Mouse (Mus musculus): Measurements from ENCODE around the gene Sec14l5. TPM values are rescaled to one million over a fixed set of nuclear protein-coding genes. Genes with fewer than 3 reads are reported as not detected.

Sec14l5 gene
- polyA plus RNA-seq, 1 experiment from 2014 or later = 0.10 TPM

DNA sequence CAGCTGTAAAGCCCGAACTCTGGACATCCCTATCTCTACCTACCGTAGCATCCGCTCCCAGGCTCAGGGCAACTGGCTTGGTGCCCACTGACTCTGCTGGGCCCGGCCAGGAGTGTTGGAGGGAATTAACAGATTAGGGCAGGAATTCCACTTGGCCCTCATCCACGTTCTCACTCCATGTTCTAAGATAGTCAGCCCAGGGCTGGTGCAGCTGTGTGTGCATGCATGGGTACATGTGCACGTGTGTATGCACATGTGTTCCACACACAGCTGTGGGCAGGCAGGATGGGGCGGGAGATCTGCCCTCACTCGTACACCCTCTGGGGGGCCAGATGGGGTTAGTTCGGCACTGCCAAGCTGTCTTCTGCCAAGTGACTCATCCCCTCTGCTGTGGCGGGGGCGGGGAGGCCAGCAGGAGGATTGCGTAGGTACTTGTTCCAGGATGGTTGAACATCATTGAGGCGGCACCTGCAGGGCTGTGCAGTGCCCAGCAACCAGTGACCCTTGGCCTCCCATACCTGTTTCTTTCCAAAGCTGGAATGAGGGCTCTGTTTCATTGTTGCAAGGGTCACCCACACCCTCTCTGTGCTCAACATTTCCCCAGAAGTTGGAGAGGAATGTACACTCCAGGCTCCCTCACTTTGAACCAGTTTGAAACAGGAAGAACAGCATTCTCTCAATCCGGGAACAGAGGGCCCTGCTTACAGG, 12.1 kb upstream of the Sec14l5 start:
- no peak for DNase-seq (ENCODE audit: low spot score)
- WGBS = 79% methylated on average over 14 of the region's 14 CpGs
- Histone ChIP-seq H3K9me3 (no peaks in the 10 kb centered on the region), H3K27ac (replicated peaks) (no peak overlapping the region), H3K4me3 (no peak overlapping the region), H3K36me3 (replicated peaks) (no peaks in the 10 kb centered on the region), H3K27me3 (replicated peaks; ENCODE audit: low read depth, poor library complexity, severe bottlenecking) (peaks cover 59% of the 10 kb centered on the region), H3K4me1 (peaks cover 24% of the 10 kb centered on the region)

DNA sequence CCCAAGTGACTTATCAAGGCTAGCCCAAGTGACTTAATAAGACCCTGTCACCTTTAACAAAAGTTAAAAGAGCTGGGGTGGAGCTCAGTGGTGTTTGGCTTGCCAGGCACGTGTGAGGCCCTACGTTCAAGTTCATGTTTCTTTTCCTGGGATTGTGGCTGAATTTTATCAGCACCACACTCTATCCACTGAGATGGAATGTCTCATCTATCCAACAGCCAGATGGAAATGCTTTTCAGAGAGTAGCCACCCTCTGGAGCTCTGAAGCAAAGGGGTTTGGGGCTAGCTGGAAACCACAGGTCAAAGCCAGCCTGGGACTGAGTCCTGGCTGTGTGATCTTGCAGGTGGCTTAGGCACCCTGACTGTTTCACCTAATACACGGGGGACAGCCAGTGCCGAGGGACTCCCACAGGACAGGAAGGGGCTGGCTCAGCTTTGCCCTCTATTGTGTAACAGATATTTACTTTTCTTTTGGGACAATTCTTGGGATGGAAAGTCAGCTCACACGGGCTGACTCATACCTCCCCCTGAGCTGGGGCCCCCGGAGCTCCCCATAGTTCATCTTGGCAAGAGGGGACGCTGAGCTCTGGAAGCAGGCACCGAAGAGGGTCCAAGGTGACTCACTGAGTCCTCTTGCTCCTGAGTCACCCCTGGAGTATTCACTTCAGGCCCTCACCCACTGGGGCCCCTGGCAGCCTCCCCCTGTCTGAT, 11.2 kb upstream of the Sec14l5 start:
- 81% methylated on average over 8 of the region's 8 CpGs for WGBS
- Histone ChIP-seq H3K9me3 (no peaks in the 10 kb centered on the region), H3K4me3 (no peak overlapping the region), H3K4me1 (peaks cover 24% of the 10 kb centered on the region), H3K27me3 (replicated peaks; ENCODE audit: low read depth, poor library complexity, severe bottlenecking) (peaks cover 50% of the 10 kb centered on the region), H3K36me3 (replicated peaks) (no peaks in the 10 kb centered on the region), H3K27ac (replicated peaks) (peak overlapping the region; percentile 19; the same call in 1 of the 2 replicates)
- DNase-seq (ENCODE audit: low spot score) = no peak

DNA sequence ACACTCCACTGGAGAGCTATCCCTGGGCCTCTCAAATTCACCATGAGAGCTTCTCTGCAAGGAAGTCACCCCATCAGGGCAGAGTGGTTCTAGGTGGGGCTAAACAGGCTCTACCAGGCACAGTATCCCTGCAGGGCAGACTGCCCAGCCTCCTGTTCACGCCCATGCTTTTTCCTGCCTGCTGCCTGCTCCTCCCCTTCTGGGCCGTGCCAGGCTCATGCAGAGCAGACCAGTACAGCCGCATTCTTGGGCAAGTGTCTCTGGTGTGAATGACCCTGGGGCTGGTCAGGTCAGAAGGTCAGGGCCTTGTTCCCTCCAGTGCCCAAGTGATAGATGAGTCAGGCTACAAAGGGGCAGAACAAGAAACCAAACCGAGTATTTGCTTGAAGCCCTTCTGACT, 10.4 kb upstream of the Sec14l5 start:
- Histone ChIP-seq H3K27me3 (replicated peaks; ENCODE audit: low read depth, poor library complexity, severe bottlenecking) (peaks cover 42% of the 10 kb centered on the region), H3K4me1 (peaks cover 22% of the 10 kb centered on the region), H3K9me3 (no peaks in the 10 kb centered on the region), H3K27ac (replicated peaks) (peak overlapping the region; percentile 19; the same call in 1 of the 2 replicates), H3K36me3 (replicated peaks) (no peaks in the 10 kb centered on the region), H3K4me3 (no peak overlapping the region)
- DNase-seq (ENCODE audit: low spot score) = peak; percentile 28
- WGBS = 13% methylated on average over 4 of the region's 4 CpGs

DNA sequence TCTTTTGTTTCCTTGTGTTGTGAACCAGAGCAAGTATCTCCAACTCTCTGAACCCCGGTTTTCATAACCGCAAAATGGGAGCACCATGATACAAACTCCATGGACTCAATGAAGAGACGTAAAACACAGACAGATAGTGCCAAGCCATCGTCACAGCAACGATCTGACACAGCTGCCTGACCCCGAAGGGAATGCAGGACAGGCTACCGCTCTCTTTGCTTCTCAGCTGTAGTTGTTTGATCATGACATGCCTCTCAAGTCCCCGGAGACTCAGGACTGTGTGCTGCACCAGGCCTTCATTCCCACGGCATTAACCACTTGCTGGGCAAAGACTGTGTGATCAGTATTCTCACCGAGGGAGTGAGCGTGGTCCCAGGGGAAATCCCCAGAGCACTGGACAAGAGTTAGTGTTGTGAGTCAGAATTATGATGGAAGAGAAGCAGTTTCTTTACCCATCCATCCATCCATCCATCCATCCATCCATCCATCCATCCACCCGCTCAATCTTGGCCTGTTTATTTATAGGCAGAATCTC, 9.8 kb upstream of the Sec14l5 start:
- peaks cover 36% of the 10 kb centered on the region for H3K27me3 ChIP-seq (replicated peaks; ENCODE audit: low read depth, poor library complexity, severe bottlenecking)
- H3K9me3 ChIP-seq = no peaks in the 10 kb centered on the region
- H3K27ac ChIP-seq (replicated peaks) = no peak overlapping the region
- DNase-seq (ENCODE audit: low spot score) = no peak
- no peaks in the 10 kb centered on the region for H3K36me3 ChIP-seq (replicated peaks)
- H3K4me3 ChIP-seq = no peak overlapping the region
- 72% methylated on average over 12 of the region's 12 CpGs for WGBS
- H3K4me1 ChIP-seq = peaks cover 17% of the 10 kb centered on the region

DNA sequence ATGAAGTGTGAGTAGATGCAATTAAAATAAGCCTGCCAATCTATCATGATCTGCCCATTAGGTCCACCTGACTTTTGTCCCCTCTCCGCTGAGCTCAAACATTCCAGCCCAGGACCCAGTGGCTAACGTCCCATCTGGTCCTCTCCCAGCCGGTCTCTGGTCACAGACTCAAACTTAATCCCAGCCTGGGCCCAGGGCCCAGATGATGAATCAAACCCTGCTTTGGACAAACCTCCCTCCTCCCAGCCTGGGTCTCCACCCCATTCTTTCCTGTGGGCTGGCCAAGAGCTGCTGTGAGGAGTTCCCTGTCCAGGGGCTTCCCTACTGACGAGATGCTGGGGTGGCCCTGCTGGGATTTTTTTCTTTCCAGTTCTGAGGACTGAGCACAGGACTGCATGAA, 7.2 kb upstream of the Sec14l5 start:
- DNase-seq (ENCODE audit: low spot score) = no peak
- Histone ChIP-seq H3K27ac (replicated peaks) (no peak overlapping the region), H3K27me3 (replicated peaks; ENCODE audit: low read depth, poor library complexity, severe bottlenecking) (peaks cover 10% of the 10 kb centered on the region), H3K9me3 (no peaks in the 10 kb centered on the region), H3K36me3 (replicated peaks) (no peaks in the 10 kb centered on the region), H3K4me1 (peaks cover 11% of the 10 kb centered on the region), H3K4me3 (no peak overlapping the region)
- 48% methylated on average over 4 of the region's 4 CpGs for WGBS

DNA sequence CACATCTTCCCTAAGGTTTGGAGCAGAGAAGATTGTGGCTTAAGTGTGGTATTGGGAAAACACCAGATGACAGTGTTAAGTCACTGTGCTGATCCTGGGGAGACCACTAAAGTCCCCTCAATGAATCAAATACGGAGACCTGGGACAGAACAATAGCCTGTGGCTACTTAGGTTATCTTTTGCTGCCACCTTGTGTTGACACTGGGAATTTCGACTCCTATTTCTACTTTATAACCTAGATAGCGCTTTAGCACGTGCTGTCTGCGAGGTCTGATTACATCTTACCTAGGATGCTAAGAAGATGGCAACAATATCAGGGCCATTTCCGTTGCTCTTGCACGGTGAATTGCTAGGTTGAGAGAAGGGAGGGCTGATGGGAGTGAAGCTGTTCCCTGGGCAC, 1.3 kb upstream of the Sec14l5 start:
- Histone ChIP-seq H3K27me3 (replicated peaks; ENCODE audit: low read depth, poor library complexity, severe bottlenecking) (peaks cover 33% of the 10 kb centered on the region), H3K9me3 (no peaks in the 10 kb centered on the region), H3K4me3 (no peak overlapping the region), H3K27ac (replicated peaks) (no peak overlapping the region), H3K4me1 (peaks cover 19% of the 10 kb centered on the region), H3K36me3 (replicated peaks) (no peaks in the 10 kb centered on the region)
- DNase-seq (ENCODE audit: low spot score) = peak; percentile 73
- WGBS = under 1% methylated on average over 7 of the region's 7 CpGs

DNA sequence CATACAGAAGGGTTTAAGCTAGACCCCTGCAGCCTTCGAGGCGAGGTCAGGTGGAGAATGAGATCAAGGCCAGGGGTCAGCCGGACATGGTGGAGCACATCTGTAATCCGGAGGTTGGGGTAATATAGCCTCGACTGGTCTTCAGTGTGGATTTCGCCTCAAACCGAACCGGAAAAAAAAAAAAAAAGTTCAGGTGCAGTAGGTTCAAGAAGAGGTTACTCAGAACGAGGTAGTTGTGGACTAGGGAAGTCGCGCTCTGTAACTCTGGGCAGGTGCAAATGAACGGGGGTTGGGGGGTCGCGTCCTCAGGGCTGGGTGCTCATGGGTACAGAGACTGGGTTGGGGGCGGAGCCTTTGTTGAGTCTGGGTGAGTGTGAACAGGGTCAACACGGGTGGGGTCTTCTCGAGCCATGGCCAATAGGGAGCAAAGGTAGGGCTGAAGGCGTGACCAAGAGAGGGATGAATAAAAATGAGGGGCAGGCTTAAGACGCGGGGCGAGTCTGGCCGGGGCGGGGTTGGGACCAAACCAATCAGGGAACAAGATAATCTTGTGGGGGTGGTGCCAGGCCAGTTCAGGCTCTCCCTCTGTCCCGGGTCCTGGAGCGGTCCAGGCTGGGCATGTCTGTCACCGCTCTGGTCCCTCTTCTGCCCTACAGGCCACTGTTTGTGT, 407 bp upstream of the Sec14l5 start:
- peak; percentile 90 for DNase-seq (ENCODE audit: low spot score)
- Histone ChIP-seq H3K36me3 (replicated peaks) (no peaks in the 10 kb centered on the region), H3K27me3 (replicated peaks; ENCODE audit: low read depth, poor library complexity, severe bottlenecking) (peaks cover 33% of the 10 kb centered on the region), H3K27ac (replicated peaks) (no peak overlapping the region), H3K4me1 (peaks cover 19% of the 10 kb centered on the region), H3K9me3 (no peaks in the 10 kb centered on the region), H3K4me3 (peak overlapping the region; percentile 53)
- WGBS = 2% methylated on average over 26 of the region's 26 CpGs

DNA sequence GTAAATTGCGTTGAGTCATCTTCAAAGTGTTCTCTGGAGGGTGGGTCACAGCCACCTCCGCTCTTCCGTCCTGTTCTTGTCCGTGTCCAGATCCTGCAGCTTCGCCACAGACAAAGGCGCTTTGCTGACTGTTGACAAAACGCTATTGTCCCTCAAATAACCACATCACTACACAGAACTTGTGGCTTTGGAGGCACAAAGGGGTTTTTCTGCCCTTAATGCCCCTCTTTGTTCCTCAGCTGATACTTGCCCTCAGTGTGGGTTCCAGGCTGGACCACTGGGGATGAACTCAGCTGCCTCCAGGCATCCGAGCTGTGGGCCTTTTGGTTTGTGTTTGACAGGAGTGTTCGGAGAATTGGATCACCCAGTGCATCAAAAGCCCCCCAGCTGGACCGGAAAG, 3.6 kb downstream of the Sec14l5 start:
- Histone ChIP-seq H3K9me3 (no peaks in the 10 kb centered on the region), H3K27ac (replicated peaks) (no peak overlapping the region), H3K4me3 (no peak overlapping the region), H3K27me3 (replicated peaks; ENCODE audit: low read depth, poor library complexity, severe bottlenecking) (peaks cover 33% of the 10 kb centered on the region), H3K4me1 (peaks cover 25% of the 10 kb centered on the region), H3K36me3 (replicated peaks) (no peaks in the 10 kb centered on the region)
- 50% methylated on average over 10 of the region's 10 CpGs for WGBS
- DNase-seq (ENCODE audit: low spot score) = no peak

DNA sequence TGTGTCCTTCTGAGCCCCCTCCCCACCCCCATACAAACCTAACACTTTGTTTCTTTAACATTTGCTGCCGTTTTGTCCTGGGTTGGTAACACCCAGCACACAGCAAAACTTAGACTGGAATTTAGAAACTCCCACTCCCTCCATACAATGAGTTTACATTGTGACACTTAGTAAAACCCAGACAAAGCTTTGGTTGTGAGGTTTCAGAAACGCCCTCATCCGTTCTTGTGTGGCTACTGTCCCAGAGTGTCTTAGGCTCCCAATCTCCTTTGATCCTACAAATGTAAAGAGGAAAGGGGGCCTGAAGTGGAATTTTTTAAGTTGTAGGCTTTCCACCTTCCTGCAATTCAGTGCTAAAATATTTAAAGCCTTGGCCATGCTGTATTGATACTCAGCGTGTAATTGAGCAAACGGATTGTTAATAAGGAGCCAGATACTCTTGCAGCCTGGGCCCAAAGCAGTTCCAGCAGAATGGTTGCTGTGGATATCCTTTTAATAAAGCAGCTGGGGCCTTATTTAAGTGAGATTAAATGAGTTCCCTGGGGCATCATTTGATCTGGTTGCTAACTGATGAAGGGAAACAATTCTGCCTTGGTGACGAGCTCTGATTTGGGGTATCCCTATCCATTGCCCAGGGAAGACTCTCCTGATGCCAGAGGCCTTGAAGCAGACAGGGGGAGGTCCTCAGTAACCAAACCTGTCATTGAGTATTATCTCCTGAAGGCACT, 6.6 kb downstream of the Sec14l5 start:
- Histone ChIP-seq H3K9me3 (no peaks in the 10 kb centered on the region), H3K36me3 (replicated peaks) (no peaks in the 10 kb centered on the region), H3K27me3 (replicated peaks; ENCODE audit: low read depth, poor library complexity, severe bottlenecking) (peaks cover 8% of the 10 kb centered on the region), H3K4me3 (no peak overlapping the region), H3K4me1 (peaks cover 12% of the 10 kb centered on the region; the same call in 1 of the 2 replicates), H3K27ac (replicated peaks) (no peak overlapping the region)
- WGBS = 42% methylated on average over 6 of the region's 6 CpGs
- DNase-seq (ENCODE audit: low spot score) = no peak

DNA sequence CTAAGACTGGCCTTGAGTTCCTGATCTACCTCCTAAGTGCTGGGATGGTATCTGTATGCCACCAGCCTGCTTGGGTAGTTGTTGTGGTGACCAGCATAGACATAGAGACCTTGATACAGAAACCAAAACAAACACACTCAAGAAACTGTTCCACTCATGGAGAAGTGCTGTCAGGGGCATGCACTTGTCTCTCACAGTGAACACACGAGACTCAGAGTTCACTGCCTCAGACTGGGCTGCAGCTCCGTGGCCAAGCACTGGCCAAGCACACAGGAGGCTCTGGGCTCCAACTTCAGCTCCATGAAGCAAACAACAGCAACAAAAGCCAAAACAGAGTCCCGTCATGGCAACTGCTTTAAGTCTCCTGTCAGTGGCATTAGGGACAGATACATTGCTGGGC, 8.1 kb downstream of the Sec14l5 start:
- DNase-seq (ENCODE audit: low spot score) = no peak
- H3K27me3 ChIP-seq (replicated peaks; ENCODE audit: low read depth, poor library complexity, severe bottlenecking) = no peaks in the 10 kb centered on the region
- no peak overlapping the region for H3K4me3 ChIP-seq
- H3K36me3 ChIP-seq (replicated peaks) = no peaks in the 10 kb centered on the region
- H3K9me3 ChIP-seq = no peaks in the 10 kb centered on the region
- peaks cover 12% of the 10 kb centered on the region; the same call in 1 of the 2 replicates for H3K4me1 ChIP-seq
- WGBS = 67% methylated on average over 3 of the region's 3 CpGs
- H3K27ac ChIP-seq (replicated peaks) = no peak overlapping the region

DNA sequence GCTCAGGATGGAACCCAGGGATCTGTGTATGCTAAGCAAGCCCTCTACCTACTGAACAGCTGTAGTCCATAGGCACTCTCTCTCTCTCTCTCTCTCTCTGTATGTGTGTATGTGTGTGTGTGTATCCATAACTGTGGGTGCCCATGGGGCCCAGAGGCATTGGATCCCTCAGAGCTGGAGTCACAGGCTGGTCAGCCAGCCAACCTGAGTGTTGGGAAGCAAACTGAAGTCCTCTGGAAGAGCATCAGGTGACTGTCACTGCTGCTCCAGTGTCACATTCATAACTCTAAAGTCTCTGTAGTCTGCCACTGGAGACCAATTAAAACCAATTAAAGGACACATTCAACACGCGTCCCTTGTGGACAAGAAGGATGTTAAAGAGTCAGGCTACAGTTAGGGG, 9.6 kb downstream of the Sec14l5 start:
- H3K4me3 ChIP-seq = no peak overlapping the region
- no peaks in the 10 kb centered on the region for H3K27me3 ChIP-seq (replicated peaks; ENCODE audit: low read depth, poor library complexity, severe bottlenecking)
- no peak overlapping the region for H3K27ac ChIP-seq (replicated peaks)
- 60% methylated on average over 2 of the region's 2 CpGs for WGBS
- no peaks in the 10 kb centered on the region for H3K36me3 ChIP-seq (replicated peaks)
- H3K4me1 ChIP-seq = peaks cover 12% of the 10 kb centered on the region; the same call in 1 of the 2 replicates
- DNase-seq (ENCODE audit: low spot score) = no peak
- H3K9me3 ChIP-seq = no peaks in the 10 kb centered on the region

DNA sequence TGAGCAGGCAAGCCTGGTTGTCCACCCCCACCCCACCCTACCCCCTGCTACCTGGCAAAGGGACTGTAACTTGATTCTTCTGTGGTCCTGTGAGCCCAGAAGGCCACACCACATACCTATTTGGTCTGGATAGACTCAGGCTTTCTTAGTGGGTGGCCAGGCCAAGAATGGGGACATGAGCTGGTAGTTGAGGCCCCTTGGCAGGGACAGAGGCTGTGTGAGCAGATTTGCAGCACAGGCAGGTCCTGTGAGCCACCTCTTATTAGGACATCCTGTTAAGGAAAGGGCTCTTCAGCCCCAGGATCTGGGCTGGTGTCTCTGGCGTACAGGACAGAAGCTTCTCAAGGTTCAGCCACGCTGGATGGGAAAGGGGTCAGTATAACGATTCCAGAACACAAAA, 10.2 kb downstream of the Sec14l5 start:
- 84% methylated on average over 3 of the region's 3 CpGs for WGBS
- Histone ChIP-seq H3K27ac (replicated peaks) (no peak overlapping the region), H3K27me3 (replicated peaks; ENCODE audit: low read depth, poor library complexity, severe bottlenecking) (no peaks in the 10 kb centered on the region), H3K4me1 (peaks cover 12% of the 10 kb centered on the region; the same call in 1 of the 2 replicates), H3K4me3 (no peak overlapping the region), H3K9me3 (no peaks in the 10 kb centered on the region), H3K36me3 (replicated peaks) (no peaks in the 10 kb centered on the region)
- no peak for DNase-seq (ENCODE audit: low spot score)

All from embryonic facial prominence, embryonic 10.5 days (tissue).